Mouse (Mus musculus): ENCODE measurements around the gene Snx22.
A peak's percentile ranks its signal among the peaks of the same experiment; 100 is the strongest.

The Snx22 gene

GRCm38 (mm10) chr9:66069583-66069982 is at the start of gene Snx22:
TSS of gene Snx22 (minus strand) at chr9:66069719.
- peak; percentile 52 for DNase-seq (ENCODE audit: low read depth, low spot score)

DNA sequence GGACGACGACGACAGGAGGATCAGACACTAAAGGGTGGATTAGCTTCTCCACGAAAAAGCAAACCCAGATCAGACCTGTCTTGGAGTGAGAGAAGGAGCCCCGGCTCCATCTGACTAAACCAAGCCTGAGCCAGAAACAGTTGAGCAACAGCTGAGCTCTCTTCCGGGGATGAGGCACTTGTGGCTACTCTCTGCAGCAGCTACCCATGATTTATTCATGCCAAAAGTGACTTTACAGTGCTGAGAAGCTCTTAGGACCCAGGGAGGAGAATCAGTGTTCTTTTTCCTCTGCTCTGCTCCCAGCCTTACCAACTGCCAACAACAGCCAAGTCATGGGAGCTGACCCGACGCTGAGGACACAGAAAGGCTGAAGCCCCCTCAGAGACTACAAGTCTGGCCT is 47.4 kb upstream of the Snx22 start:
- DNase-seq (ENCODE audit: low read depth, low spot score) = peak; percentile 56

GRCm38 (mm10) chr9:66114341-66114740 is 44.8 kb upstream of the Snx22 start:
- no peak for DNase-seq (ENCODE audit: low read depth, low spot score)

DNA sequence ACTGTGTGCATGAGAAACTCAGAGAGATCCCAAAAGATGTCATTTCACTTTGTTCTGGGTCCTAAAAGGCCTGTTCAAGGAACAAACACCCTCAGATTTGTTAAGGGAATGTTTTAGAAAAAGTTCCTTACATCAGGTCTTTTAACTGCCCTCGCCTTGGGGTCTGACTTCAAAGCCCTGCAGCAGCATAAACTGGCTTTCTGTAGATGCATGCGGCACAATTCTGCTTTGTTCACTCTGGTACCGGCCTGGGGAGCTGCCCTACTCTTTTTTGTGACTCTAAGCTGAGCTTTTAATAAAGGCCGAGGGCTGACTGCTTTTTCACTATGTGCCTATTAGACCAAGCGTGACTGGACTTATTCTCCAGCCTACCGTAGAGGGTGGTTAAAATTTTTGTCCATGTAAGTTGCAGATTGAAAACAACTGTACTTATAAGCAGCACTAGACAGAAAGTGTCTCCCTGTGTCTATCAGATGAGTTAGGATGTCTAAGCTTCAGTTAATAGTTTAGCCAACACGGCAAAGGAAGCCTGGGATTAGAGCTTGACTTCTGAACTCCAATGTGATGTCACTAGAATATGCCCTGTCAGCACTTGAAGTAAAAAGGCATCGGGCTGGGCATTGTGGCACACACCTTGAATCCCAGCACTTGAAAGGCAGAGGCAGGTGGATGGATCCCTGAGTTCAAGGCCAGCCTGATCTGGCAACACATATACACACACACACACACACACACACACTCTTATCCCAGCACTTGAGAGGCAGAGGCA is 41.3 kb upstream of the Snx22 start:
- DNase-seq (ENCODE audit: low read depth, low spot score) = no peak

DNA sequence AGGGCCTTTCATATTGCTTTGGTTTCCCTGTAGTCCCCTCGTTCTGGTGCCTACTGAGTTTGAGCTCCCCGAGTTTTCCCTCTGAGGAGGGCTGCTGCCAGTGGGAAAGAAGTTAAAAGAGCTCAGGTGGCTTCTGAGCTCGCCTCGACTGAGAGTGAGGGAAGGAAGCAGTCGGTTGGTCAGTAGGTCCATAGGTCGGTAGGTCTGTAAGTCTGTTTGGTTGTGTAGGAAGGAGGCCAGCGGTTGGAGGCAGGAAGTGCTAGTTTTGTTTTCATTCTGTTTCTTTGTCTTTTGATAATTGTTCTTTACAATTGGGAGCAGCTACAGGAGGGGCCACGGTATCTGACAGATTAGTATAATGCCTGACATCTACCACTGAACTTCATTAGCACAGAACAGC is 40.6 kb upstream of the Snx22 start:
- no peak for DNase-seq (ENCODE audit: low read depth, low spot score)

DNA sequence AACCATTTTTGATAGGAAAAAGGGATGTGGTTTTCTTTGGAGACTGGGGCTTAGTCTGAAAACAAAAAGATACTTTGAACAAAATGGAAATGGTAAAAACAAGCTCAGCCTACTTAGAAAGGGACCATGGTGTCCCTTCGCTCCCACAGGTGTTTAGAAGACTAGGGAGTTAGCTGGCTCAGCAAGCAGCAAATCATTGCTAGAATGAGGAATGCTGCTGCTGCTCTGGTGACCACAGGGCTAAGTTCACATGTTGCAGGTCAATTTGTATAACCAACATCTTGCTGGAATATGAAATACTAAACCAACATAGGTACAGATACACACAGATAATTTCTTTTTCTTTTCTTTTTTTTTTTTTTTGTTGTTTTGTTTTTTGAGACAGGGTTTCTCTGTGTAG is 40.1 kb upstream of the Snx22 start:
- no peak for DNase-seq (ENCODE audit: low read depth, low spot score)

- DNase-seq (ENCODE audit: low read depth, low spot score) = no peak
Observed at GRCm38 (mm10) chr9:66105168-66105567, 35.6 kb upstream of the Snx22 start.

DNA sequence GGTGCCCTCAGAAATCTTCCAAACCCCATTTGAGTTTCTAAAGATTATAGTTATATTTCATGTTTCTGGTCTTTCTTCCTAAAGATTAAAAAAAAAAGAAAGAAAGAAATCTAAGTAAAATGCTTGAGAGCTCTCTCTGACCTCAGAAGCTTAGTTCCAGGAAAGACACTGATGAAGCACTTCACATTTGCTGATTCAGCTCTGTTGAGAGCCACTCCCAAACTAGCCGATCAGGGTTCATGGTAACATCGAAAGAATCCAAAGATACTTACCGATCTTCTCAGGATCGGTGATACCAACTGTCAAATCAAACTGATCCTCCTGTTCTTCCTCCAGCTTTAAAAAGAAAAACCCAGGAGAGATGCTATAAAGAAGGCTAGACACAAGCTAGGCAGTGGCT is 35.1 kb upstream of the Snx22 start:
- no peak for DNase-seq (ENCODE audit: low read depth, low spot score)

GRCm38 (mm10) chr9:66102668-66103067 is 33.1 kb upstream of the Snx22 start:
- no peak for DNase-seq (ENCODE audit: low read depth, low spot score)

DNA sequence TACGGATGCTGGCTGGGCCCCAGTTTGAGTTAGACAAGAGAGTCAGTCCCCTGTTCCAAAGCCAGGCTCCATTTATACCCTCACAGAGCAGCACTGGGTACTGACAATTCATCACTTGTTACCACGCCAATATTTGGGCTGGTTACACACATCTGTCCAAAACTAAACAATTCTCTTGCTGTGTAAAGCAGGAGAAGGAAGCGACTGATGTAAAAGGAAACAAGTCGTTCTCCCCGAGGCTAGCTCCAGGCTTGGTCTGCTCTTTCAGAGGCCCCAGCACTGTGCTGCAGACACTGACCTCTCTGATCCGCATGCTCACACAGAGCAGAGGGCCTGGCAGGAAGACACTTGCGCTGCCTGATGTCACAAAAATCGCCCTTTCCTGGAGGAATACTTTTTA is 32.1 kb upstream of the Snx22 start:
- DNase-seq (ENCODE audit: low read depth, low spot score) = no peak

DNA sequence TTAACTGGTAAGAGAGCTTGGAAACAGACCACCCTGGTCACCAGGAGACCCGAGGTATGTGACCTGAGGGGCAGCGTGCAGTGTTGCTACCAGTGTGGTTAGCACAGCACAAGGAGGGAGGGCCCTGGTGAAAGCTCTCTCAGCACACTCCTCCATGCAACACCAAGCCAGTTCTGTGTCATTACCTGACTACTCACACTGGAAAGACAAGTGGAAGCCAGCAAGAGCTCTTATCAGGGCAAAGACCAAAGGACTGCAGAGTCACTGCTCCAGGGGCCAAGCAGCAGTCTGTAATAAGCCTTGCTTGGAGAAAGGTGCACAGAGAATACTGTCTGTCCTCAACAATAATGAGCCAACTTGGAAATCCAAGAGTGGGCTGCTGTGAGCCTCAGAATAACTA is 23.1 kb upstream of the Snx22 start:
- no peak for DNase-seq (ENCODE audit: low read depth, low spot score)

- no peak for DNase-seq (ENCODE audit: low read depth, low spot score)
Observed at GRCm38 (mm10) chr9:66091327-66092231, 22.1 kb upstream of the Snx22 start.

DNA sequence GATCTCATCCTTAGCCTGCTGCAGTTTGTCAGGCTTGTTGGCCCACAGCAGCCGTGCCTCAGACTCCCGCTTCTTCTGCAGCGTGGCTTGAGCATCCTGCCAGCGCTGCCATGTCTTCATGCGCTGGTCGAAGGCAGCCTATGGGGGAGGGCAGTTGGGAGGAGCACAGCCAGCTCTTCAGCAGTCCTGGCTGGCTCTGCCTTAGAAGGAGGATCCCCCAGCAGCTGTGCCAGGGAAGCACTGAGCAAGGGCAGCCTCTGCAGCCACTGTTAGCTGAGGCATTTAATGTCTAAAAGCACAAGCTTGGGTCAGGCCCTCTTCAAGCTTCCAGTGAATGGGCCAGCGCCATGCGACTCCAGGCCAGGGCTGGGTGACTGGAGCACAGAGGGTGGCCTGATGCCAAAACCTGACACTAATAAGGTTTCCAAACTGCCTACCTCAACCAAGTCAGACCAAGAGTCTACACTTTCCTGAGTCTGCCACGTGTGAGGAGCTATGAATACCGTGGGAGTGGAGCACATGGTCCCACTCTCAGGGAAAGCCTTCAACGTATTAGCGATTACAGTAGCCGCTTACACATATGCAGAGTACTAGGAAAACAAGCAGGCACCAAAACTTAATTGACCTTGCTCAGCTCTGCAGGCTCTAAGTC is 21.2 kb upstream of the Snx22 start:
- DNase-seq (ENCODE audit: low read depth, low spot score) = no peak

DNA sequence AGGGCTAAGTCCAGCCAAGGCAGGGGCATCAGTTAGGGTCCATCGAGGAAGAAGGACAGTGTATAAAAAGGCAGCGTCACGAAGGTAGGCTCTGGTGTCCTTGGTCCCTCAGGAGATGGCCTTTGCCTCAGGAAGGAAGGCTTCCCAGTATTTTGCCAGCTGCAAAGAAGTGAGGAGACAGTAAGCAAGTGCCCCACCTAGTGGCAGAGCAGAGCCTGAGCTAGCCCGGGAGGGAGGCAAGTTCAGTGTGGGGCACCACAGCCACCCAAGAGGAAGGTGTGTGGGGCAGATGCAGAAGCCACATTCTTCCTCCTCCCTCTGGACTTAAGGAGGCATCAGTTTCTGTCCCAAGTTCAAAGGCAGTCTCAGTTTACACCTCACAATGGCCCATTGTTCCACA is 18.9 kb upstream of the Snx22 start:
- DNase-seq (ENCODE audit: low read depth, low spot score) = peak; percentile 41

GRCm38 (mm10) chr9:66087062-66087461 is 17.5 kb upstream of the Snx22 start:
- no peak for DNase-seq (ENCODE audit: low read depth, low spot score)

- DNase-seq (ENCODE audit: low read depth, low spot score) = no peak
Observed at GRCm38 (mm10) chr9:66084171-66084570, 14.7 kb upstream of the Snx22 start.

GRCm38 (mm10) chr9:66081999-66082398 is 12.5 kb upstream of the Snx22 start:
- no peak for DNase-seq (ENCODE audit: low read depth, low spot score)

GRCm38 (mm10) chr9:66080804-66081459 is 11.4 kb upstream of the Snx22 start:
- no peak for DNase-seq (ENCODE audit: low read depth, low spot score)

- no peak for DNase-seq (ENCODE audit: low read depth, low spot score)
Observed at GRCm38 (mm10) chr9:66078493-66078892, 9.0 kb upstream of the Snx22 start.

GRCm38 (mm10) chr9:66078072-66078471 is 8.6 kb upstream of the Snx22 start:
- no peak for DNase-seq (ENCODE audit: low read depth, low spot score)

- no peak for DNase-seq (ENCODE audit: low read depth, low spot score)
Observed at GRCm38 (mm10) chr9:66072754-66073153, 3.2 kb upstream of the Snx22 start.

GRCm38 (mm10) chr9:66070151-66070550 is 632 bp upstream of the Snx22 start:
- no peak for DNase-seq (ENCODE audit: low read depth, low spot score)
